Mouse (Mus musculus) thymus, adult 2 months (tissue): ENCODE results near the gene Tex29.

ENCODE experiments used
- CTCF ChIP-seq: fragments of 200-500 bp; IDR thresholded peaks from 2 replicates; pipeline ENCODE4 v1.5.1; 2012; ENCODE audit warnings: mild to moderate bottlenecking, control low read depth, low read length, moderate library complexity, borderline replicate concordance; ENCODE audit not compliant: control insufficient read depth, poor library complexity, insufficient read depth; ENCODE audit errors: extremely low read depth
- POLR2A ChIP-seq: fragments of 200-500 bp; IDR thresholded peaks from 2 replicates; pipeline ENCODE4 v1.6.1; 2012; ENCODE audit warnings: mild to moderate bottlenecking, low read length, control low read depth, moderate library complexity; ENCODE audit not compliant: control insufficient read depth, poor library complexity, insufficient read depth; ENCODE audit errors: extremely low read depth

DNA sequence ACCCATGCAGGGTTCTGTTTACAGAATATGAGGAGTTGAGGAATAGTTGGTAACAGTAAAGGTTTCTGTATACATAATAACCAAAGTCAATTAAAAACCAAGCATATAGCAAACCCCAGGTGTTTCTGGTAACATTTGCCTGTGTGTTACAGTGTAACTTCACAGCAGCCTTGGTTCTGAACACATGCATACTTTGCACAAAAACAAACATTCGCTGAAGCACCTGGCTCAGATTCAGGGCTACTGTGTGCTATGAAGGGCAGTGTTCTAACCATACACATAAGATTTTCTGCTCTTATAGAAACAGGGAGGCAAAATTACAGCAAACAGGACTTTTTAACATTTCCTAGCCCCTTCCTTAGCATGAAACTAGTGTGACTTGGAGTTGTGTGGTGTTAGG, 58.5 kb downstream of the Tex29 start:
- TF ChIP-seq CTCF = no peak
- no peak for TF ChIP-seq POLR2A
